Mouse (Mus musculus): ENCODE results near the gene Spast. TPM values are rescaled to one million over a fixed set of nuclear protein-coding genes. Genes with fewer than 3 reads are reported as not detected.

The Spast gene
- polyA plus RNA-seq, 1 experiment from 2014 or later: 8.5 TPM

- peak; percentile 99 for ATAC-seq
- Histone ChIP-seq H3K4me3 (ENCODE audit: low read length) (no peak overlapping the region), H3K4me1 (ENCODE audit: control insufficient read depth, insufficient read depth, low read length) (no peaks in the 10 kb centered on the region), H3K36me3 (ENCODE audit: control insufficient read depth, insufficient read depth, low read length) (no peaks in the 10 kb centered on the region), H3K27ac (ENCODE audit: low read length) (peak overlapping the region; percentile 14; the same call in 1 of the 2 replicates), H3K9me3 (ENCODE audit: control insufficient read depth, low read length) (no peaks in the 10 kb centered on the region), H3K4me2 (ENCODE audit: low read depth, low read length) (no peak overlapping the region), H3K9ac (ENCODE audit: low read depth, low read length) (no peak overlapping the region), H3K27me3 (replicated peaks; ENCODE audit: control insufficient read depth, insufficient read depth, low read length) (no peaks in the 10 kb centered on the region)
- WGBS: 66% methylated on average over 9 of the region's 9 CpGs
These were observed 99.0 kb downstream of the Spast start for GRCm38 (mm10) chr17:74437762-74438161.

GRCm38 (mm10) chr17:74440486-74440885, 101.7 kb downstream of the Spast start:
- no peak overlapping the region for H3K4me2 ChIP-seq (ENCODE audit: low read depth, low read length)
- no peak overlapping the region for H3K4me3 ChIP-seq (ENCODE audit: low read length)
- H3K27ac ChIP-seq (ENCODE audit: low read length): no peak overlapping the region
- H3K4me1 ChIP-seq (ENCODE audit: control insufficient read depth, insufficient read depth, low read length): no peaks in the 10 kb centered on the region
- H3K9me3 ChIP-seq (ENCODE audit: control insufficient read depth, low read length): no peaks in the 10 kb centered on the region
- H3K36me3 ChIP-seq (ENCODE audit: control insufficient read depth, insufficient read depth, low read length): no peaks in the 10 kb centered on the region
- no peak overlapping the region for H3K9ac ChIP-seq (ENCODE audit: low read depth, low read length)
- whole genome bisulfite sequencing: 70% methylated on average over 5 of the region's 5 CpGs
- no peak for ATAC-seq
- H3K27me3 ChIP-seq (replicated peaks; ENCODE audit: control insufficient read depth, insufficient read depth, low read length): no peaks in the 10 kb centered on the region

Other genes with a start within 250 kb of the Spast start
- gene Memo1, start 43.5 kb upstream of the Spast start, polyA plus RNA-seq (2015; fragmentation: Nextera tagmentation; extraction: Ambion mirVana): 63.6 and 70.2 TPM in 2 replicates
- gene Dpy30, start 15.0 kb upstream of the Spast start, polyA plus RNA-seq (2015; fragmentation: Nextera tagmentation; extraction: Ambion mirVana): 216 and 246 TPM in 2 replicates
- gene Slc30a6, start 56.6 kb downstream of the Spast start, polyA plus RNA-seq (2015; fragmentation: Nextera tagmentation; extraction: Ambion mirVana): 43.0 and 45.9 TPM in 2 replicates
- gene Nlrc4, start 120.2 kb downstream of the Spast start, polyA plus RNA-seq (2015; fragmentation: Nextera tagmentation; extraction: Ambion mirVana): 8.6 and 9.5 TPM in 2 replicates
- gene Yipf4, start 150.5 kb downstream of the Spast start, polyA plus RNA-seq (2015; fragmentation: Nextera tagmentation; extraction: Ambion mirVana): 59.1 and 61.4 TPM in 2 replicates
- 51.2 and 55.0 TPM in 2 replicates for gene Birc6, start 189.3 kb downstream of the Spast start, polyA plus RNA-seq (2015; fragmentation: Nextera tagmentation; extraction: Ambion mirVana)

Measured in intestine, embryonic 16.5 days (tissue).